Mouse (Mus musculus) liver, postnatal 0 days (tissue): ENCODE data around the gene Lcorl.

Experiments used
- CTCF ChIP-seq: sonication (generic); IDR thresholded peaks from 2 replicates; pipeline ENCODE4 v1.5.1; 2016; ENCODE audit warnings: antibody characterized with exemption, low read depth
- EP300 ChIP-seq: IDR thresholded peaks from 2 replicates; pipeline ENCODE4 v1.6.1; 2016; ENCODE audit warnings: antibody characterized with exemption, low read depth, mild to moderate bottlenecking

GRCm38 (mm10) chr5:45709653-45710052 is 147.8 kb downstream of the Lcorl start:
- TF ChIP-seq CTCF (no peak), EP300 (no peak)
